Mouse (Mus musculus): ENCODE data around the gene Tor1b. TPM values are rescaled to one million over a fixed set of nuclear protein-coding genes. Genes with fewer than 3 reads are reported as not detected.

The Tor1b gene
- polyA plus RNA-seq, 1 experiment from 2014 or later: 21.3 TPM

- Histone ChIP-seq H3K9ac (replicated peaks; ENCODE audit: low read depth, low read length) (no peak overlapping the region), H3K4me1 (replicated peaks; ENCODE audit: control insufficient read depth, insufficient read depth, low read length) (no peaks in the 10 kb centered on the region), H3K27ac (ENCODE audit: low read length) (no peak overlapping the region), H3K9me3 (ENCODE audit: control insufficient read depth, low read length) (no peaks in the 10 kb centered on the region), H3K4me2 (ENCODE audit: low read length) (no peak overlapping the region), H3K4me3 (replicated peaks; ENCODE audit: low read length) (no peak overlapping the region), H3K36me3 (ENCODE audit: control insufficient read depth, insufficient read depth) (no peaks in the 10 kb centered on the region), H3K27me3 (replicated peaks; ENCODE audit: control insufficient read depth, insufficient read depth, low read length) (no peaks in the 10 kb centered on the region)
- no peak for ATAC-seq
- WGBS: 95% methylated on average over 4 of the region's 4 CpGs
Measured at GRCm38 (mm10) chr2:30994853-30995252, 42.1 kb downstream of the Tor1b start.

- whole genome bisulfite sequencing: 77% methylated on average over 11 of the region's 11 CpGs
- no peak for ATAC-seq
- Histone ChIP-seq H3K4me1 (replicated peaks; ENCODE audit: control insufficient read depth, insufficient read depth, low read length) (no peaks in the 10 kb centered on the region), H3K4me3 (replicated peaks; ENCODE audit: low read length) (no peak overlapping the region), H3K9ac (replicated peaks; ENCODE audit: low read depth, low read length) (no peak overlapping the region), H3K27me3 (replicated peaks; ENCODE audit: control insufficient read depth, insufficient read depth, low read length) (no peaks in the 10 kb centered on the region), H3K27ac (ENCODE audit: low read length) (no peak overlapping the region), H3K9me3 (ENCODE audit: control insufficient read depth, low read length) (no peaks in the 10 kb centered on the region), H3K36me3 (ENCODE audit: control insufficient read depth, insufficient read depth) (no peaks in the 10 kb centered on the region), H3K4me2 (ENCODE audit: low read length) (no peak overlapping the region)
Measured at GRCm38 (mm10) chr2:30995432-30995996, 42.8 kb downstream of the Tor1b start.

- no peaks in the 10 kb centered on the region for H3K9me3 ChIP-seq (ENCODE audit: control insufficient read depth, low read length)
- no peak overlapping the region for H3K4me2 ChIP-seq (ENCODE audit: low read length)
- H3K27ac ChIP-seq (ENCODE audit: low read length): no peak overlapping the region
- no peak overlapping the region for H3K4me3 ChIP-seq (replicated peaks; ENCODE audit: low read length)
- H3K36me3 ChIP-seq (ENCODE audit: control insufficient read depth, insufficient read depth): no peaks in the 10 kb centered on the region; the same call in 1 of the 2 replicates
- WGBS: 64% methylated on average over 8 of the region's 8 CpGs
- no peak for ATAC-seq
- no peak overlapping the region for H3K9ac ChIP-seq (replicated peaks; ENCODE audit: low read depth, low read length)
- H3K4me1 ChIP-seq (replicated peaks; ENCODE audit: control insufficient read depth, insufficient read depth, low read length): no peaks in the 10 kb centered on the region
- no peaks in the 10 kb centered on the region for H3K27me3 ChIP-seq (replicated peaks; ENCODE audit: control insufficient read depth, insufficient read depth, low read length)
Measured at GRCm38 (mm10) chr2:30998443-30999260, 45.9 kb downstream of the Tor1b start.

GRCm38 (mm10) chr2:31002857-31003256 is 50.1 kb downstream of the Tor1b start:
- H3K36me3 ChIP-seq (ENCODE audit: control insufficient read depth, insufficient read depth): peaks cover 14% of the 10 kb centered on the region
- no peak overlapping the region for H3K9ac ChIP-seq (replicated peaks; ENCODE audit: low read depth, low read length)
- H3K4me3 ChIP-seq (replicated peaks; ENCODE audit: low read length): no peak overlapping the region
- H3K9me3 ChIP-seq (ENCODE audit: control insufficient read depth, low read length): no peaks in the 10 kb centered on the region
- no peak for ATAC-seq
- H3K4me1 ChIP-seq (replicated peaks; ENCODE audit: control insufficient read depth, insufficient read depth, low read length): no peaks in the 10 kb centered on the region
- no peaks in the 10 kb centered on the region for H3K27me3 ChIP-seq (replicated peaks; ENCODE audit: control insufficient read depth, insufficient read depth, low read length)
- no peak overlapping the region for H3K4me2 ChIP-seq (ENCODE audit: low read length)
- no peak overlapping the region for H3K27ac ChIP-seq (ENCODE audit: low read length)
- 93% methylated on average over 10 of the region's 10 CpGs for WGBS

- Histone ChIP-seq H3K9ac (replicated peaks; ENCODE audit: low read depth, low read length) (no peak overlapping the region), H3K27me3 (replicated peaks; ENCODE audit: control insufficient read depth, insufficient read depth, low read length) (no peaks in the 10 kb centered on the region), H3K27ac (ENCODE audit: low read length) (no peak overlapping the region), H3K9me3 (ENCODE audit: control insufficient read depth, low read length) (no peaks in the 10 kb centered on the region), H3K4me3 (replicated peaks; ENCODE audit: low read length) (no peak overlapping the region), H3K4me2 (ENCODE audit: low read length) (no peak overlapping the region), H3K4me1 (replicated peaks; ENCODE audit: control insufficient read depth, insufficient read depth, low read length) (no peaks in the 10 kb centered on the region), H3K36me3 (ENCODE audit: control insufficient read depth, insufficient read depth) (peaks cover 15% of the 10 kb centered on the region)
- 75% methylated on average over 2 of the region's 2 CpGs for WGBS
- no peak for ATAC-seq
Measured at GRCm38 (mm10) chr2:31005453-31005852, 52.7 kb downstream of the Tor1b start.

GRCm38 (mm10) chr2:31006434-31006833 is 53.7 kb downstream of the Tor1b start:
- Histone ChIP-seq H3K27ac (ENCODE audit: low read length) (no peak overlapping the region), H3K4me2 (ENCODE audit: low read length) (no peak overlapping the region), H3K36me3 (ENCODE audit: control insufficient read depth, insufficient read depth) (peaks cover 17% of the 10 kb centered on the region), H3K9me3 (ENCODE audit: control insufficient read depth, low read length) (no peaks in the 10 kb centered on the region), H3K4me1 (replicated peaks; ENCODE audit: control insufficient read depth, insufficient read depth, low read length) (no peaks in the 10 kb centered on the region), H3K27me3 (replicated peaks; ENCODE audit: control insufficient read depth, insufficient read depth, low read length) (no peaks in the 10 kb centered on the region), H3K9ac (replicated peaks; ENCODE audit: low read depth, low read length) (no peak overlapping the region), H3K4me3 (replicated peaks; ENCODE audit: low read length) (no peak overlapping the region)
- 83% methylated on average over 5 of the region's 5 CpGs for WGBS
- no peak for ATAC-seq

- H3K4me3 ChIP-seq (replicated peaks; ENCODE audit: low read length): no peak overlapping the region
- no peaks in the 10 kb centered on the region for H3K4me1 ChIP-seq (replicated peaks; ENCODE audit: control insufficient read depth, insufficient read depth, low read length)
- ATAC-seq: no peak
- no peaks in the 10 kb centered on the region for H3K27me3 ChIP-seq (replicated peaks; ENCODE audit: control insufficient read depth, insufficient read depth, low read length)
- no peak overlapping the region for H3K4me2 ChIP-seq (ENCODE audit: low read length)
- no peak overlapping the region for H3K27ac ChIP-seq (ENCODE audit: low read length)
- no peaks in the 10 kb centered on the region for H3K9me3 ChIP-seq (ENCODE audit: control insufficient read depth, low read length)
- H3K36me3 ChIP-seq (ENCODE audit: control insufficient read depth, insufficient read depth): peaks cover 19% of the 10 kb centered on the region
- 93% methylated on average over 5 of the region's 5 CpGs for WGBS
- no peak overlapping the region for H3K9ac ChIP-seq (replicated peaks; ENCODE audit: low read depth, low read length)
Measured at GRCm38 (mm10) chr2:31007208-31007607, 54.4 kb downstream of the Tor1b start.

Other genes with a start within 250 kb of the Tor1b start
- gene 1700001O22Rik, start 149.3 kb upstream of the Tor1b start, polyA plus RNA-seq (2015; fragmentation: Nextera tagmentation; extraction: Ambion mirVana): 2.1 and 2.9 TPM in 2 replicates
- 120 and 121 TPM in 2 replicates for gene Ntmt1, start 145.1 kb upstream of the Tor1b start, polyA plus RNA-seq (2015; fragmentation: Nextera tagmentation; extraction: Ambion mirVana)
- 41.2 and 47.2 TPM in 2 replicates for gene Asb6, start 122.6 kb upstream of the Tor1b start, polyA plus RNA-seq (2015; fragmentation: Nextera tagmentation; extraction: Ambion mirVana)
- gene Prrx2, start 118.0 kb upstream of the Tor1b start, polyA plus RNA-seq (2015; fragmentation: Nextera tagmentation; extraction: Ambion mirVana): 1.9 and 4.0 TPM in 2 replicates
- gene Ptges, start 23.1 kb upstream of the Tor1b start, polyA plus RNA-seq (2015; fragmentation: Nextera tagmentation; extraction: Ambion mirVana): 3.3 and 4.4 TPM in 2 replicates
- 105 and 108 TPM in 2 replicates for gene Tor1a, start 15.0 kb downstream of the Tor1b start, polyA plus RNA-seq (2015; fragmentation: Nextera tagmentation; extraction: Ambion mirVana)
- gene BC005624, start 29.2 kb downstream of the Tor1b start, polyA plus RNA-seq (2015; fragmentation: Nextera tagmentation; extraction: Ambion mirVana): 83.9 and 93.5 TPM in 2 replicates
- 37.6 and 48.8 TPM in 2 replicates for gene Usp20, start 29.3 kb downstream of the Tor1b start, polyA plus RNA-seq (2015; fragmentation: Nextera tagmentation; extraction: Ambion mirVana)
- gene Fnbp1, start 189.0 kb downstream of the Tor1b start, polyA plus RNA-seq (2015; fragmentation: Nextera tagmentation; extraction: Ambion mirVana): 19.7 and 23.2 TPM in 2 replicates
- 39.5 and 42.2 TPM in 2 replicates for gene Gpr107, start 199.4 kb downstream of the Tor1b start, polyA plus RNA-seq (2015; fragmentation: Nextera tagmentation; extraction: Ambion mirVana)

Measured in forebrain, embryonic 16.5 days (tissue).